Mouse (Mus musculus) heart, postnatal 14 days (tissue): ENCODE data around the gene Abcc10. TPM values are rescaled to one million over a fixed set of nuclear protein-coding genes. Genes with fewer than 3 reads are reported as not detected.

Source experiments
- DNase-seq, 2 experiments: peaks; one replicate each; pipeline ENCODE4 v3.0.0; 2021 to 2022
- intact Hi-C: fragments of 180-260 bp; cut with DNase I; formaldehyde crosslinking; loops from one replicate; pipeline ENCODE4 v1.15.1; 2025
- long read RNA-seq, 2 experiments: library from polyadenylated mRNA; stranded (forward); transcript quantifications; one replicate each; pipeline ENCODE4 v2.0.0; 2021
- total RNA-seq, 2 experiments: library from RNA; stranded (reverse); gene quantifications; 2 replicates each; pipeline ENCODE4 v1.2.3; 2021

Abcc10 gene
- 1 to 10 TPM; 4.6 to 5.4 TPM for total RNA-seq
- long read RNA-seq, experiment 1, full-length matches to known transcripts = 8 of 11 reads
- long read RNA-seq, experiment 1, partial matches to known transcripts = 1 of 11 reads
- long read RNA-seq, experiment 1, other reads (novel, unspliced or antisense) = 2 of 11 reads
- long read RNA-seq, experiment 2, full-length matches to known transcripts = 5 of 9 reads
- long read RNA-seq, experiment 2, partial matches to known transcripts = 2 of 9 reads
- long read RNA-seq, experiment 2, other reads (novel, unspliced or antisense) = 2 of 9 reads

- peak; percentile 95 to 97 for DNase-seq
- intact Hi-C loops = no loop called here
These were observed at the start of gene Abcc10 for GRCm38 (mm10) chr17:46327906-46328534. TSS of gene Abcc10 (minus strand) at chr17:46328352.

GRCm38 (mm10) chr17:46371783-46372182, 43.6 kb upstream of the Abcc10 start:
- peak in 1 of 2 experiments; percentile 26 for DNase-seq
- intact Hi-C loops = no loop called here

GRCm38 (mm10) chr17:46351026-46351700, 23.0 kb upstream of the Abcc10 start:
- DNase-seq = no peak
- intact Hi-C loops = no loop called here

GRCm38 (mm10) chr17:46341208-46341607, 13.1 kb upstream of the Abcc10 start:
- DNase-seq = no peak
- intact Hi-C loops = no loop called here

DNA sequence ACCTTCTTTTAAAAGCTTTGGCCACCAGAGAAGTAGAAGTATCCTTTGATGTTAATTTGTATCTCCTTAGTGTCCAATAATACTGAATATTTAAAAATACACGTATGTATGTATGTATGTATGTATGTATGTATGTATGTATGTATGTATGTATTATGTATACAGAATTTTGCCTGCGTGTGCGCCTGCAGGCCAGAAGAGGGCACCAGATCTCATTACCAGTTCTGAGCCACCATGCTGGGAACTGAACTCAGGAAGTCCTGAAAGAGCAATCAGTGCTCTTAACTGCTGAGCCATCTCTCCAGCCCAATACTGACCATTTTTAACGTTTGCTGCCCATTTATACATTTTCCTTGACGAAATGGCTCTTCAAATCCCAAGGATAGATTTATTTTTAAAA, 8.3 kb upstream of the Abcc10 start:
- no peak for DNase-seq
- intact Hi-C loops = no loop called here

GRCm38 (mm10) chr17:46328723-46329122, 571 bp upstream of the Abcc10 start:
- no peak for DNase-seq
- intact Hi-C loops = no loop called here

DNA sequence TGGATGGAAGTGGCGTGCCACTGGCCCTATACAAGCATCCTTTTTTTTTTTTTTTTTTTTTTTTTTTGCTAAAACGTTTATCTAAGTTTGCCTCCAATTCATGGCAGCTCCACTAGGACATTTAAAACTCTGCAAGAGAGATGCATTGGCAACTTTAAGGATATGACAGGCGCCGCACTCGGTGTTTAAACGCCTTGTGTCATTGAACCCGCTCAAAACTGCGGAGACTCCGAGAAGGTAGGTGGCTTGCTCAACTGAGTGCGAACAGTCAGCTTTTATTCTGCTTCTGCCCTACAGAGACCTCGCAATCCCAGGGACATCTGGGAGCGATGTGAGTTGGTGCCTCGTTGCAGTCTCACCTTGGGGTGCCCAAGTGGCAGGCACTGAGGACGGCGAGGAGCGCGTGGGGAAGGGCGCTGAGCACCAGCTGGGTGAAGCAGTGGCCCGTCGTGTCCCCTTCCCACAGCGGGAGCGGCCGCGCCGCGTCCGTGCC, 693 bp downstream of the Abcc10 start:
- intact Hi-C loops = no loop called here
- no peak for DNase-seq

- intact Hi-C loops = no loop called here
- no peak for DNase-seq
These were observed 5.9 kb downstream of the Abcc10 start for GRCm38 (mm10) chr17:46322046-46322823.

DNA sequence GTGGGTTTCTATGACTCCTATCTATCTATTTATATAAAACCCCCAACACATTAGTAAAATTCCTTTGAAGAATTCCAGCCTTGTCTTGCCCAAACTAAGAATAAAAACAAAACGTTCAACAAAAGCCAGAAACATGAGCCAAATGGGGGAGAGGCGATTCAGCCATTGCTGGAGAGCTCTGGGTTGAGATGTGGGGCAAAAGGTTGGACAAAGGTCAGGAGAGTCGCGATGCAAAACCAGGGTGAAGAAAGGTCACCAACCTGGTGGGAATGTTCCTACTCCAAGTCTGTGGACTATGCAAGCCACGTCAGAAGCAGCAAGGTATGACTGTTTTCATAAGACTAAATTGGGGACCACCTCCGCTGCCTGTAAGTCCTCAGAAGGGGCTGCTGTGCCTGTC, 7.7 kb downstream of the Abcc10 start:
- intact Hi-C loops = no loop called here
- DNase-seq = no peak

DNA sequence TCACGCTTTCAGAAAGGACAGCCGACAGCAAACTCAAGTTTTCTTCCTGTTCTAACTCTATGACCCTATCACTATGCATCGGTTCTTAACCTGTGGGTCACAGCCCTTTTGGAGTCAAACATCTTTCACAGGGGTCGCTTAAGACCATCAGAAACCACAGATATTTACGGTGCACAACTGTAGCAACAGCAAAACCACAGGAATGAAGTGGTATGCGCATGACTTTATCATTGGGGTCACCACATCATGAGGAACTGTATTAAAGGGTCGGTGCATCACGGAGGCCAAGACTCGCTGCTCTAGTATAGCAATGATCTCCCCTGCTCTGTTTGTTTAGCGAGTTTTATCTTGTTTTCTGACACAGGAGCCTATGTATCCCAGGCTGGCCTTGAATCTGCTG, 12.3 kb downstream of the Abcc10 start:
- DNase-seq = no peak
- intact Hi-C loops = no loop called here

DNA sequence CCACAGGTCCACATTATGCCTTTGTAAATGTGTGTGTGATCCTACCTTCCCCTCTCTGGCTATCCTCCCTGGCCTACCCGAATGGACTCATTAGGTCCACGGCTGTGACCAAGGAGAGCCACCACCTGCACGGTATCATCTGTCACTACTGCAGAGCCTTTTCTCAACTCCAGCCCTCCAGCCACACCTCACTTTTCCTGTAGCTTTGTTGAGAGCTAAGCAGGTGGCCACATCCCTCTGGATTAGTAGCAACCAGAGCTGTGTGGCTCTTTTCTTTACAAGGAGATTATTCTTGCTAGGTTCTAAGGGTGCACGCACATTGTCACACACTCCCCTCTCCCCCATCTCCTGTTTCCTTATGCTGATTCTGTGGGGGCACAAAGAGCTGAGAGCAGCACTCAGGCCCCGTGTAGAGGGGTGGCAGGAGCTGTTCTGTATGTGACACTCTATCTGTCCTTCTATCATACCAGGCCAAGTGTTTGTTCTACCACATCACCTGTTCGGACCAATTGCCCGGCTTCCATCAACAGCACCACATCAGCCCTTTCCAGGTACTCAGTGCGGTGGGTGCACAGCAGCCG, 14.9 kb downstream of the Abcc10 start:
- intact Hi-C loops = no loop called here
- DNase-seq = no peak

DNA sequence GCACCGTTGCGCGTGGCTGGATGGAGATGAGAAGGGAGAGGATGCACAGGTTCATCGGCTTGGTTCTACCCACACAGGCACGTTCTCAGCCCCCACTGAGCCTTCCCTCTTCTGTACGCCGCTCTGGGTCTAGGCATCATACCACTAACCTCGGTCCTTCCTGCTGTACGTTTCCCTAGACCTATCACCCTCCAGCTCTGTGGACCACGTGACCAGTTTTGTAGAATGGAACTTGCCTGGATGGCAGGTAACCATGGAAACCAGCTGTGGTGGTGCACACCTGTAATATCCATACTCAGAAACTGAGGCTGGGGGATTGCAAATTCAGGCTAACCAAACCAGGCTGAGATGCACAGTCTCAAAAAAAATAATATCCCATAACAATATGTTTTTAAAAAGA, 17.6 kb downstream of the Abcc10 start:
- no peak for DNase-seq
- intact Hi-C loops = no loop called here

GRCm38 (mm10) chr17:46309835-46310234, 18.3 kb downstream of the Abcc10 start:
- DNase-seq = no peak
- intact Hi-C loops = no loop called here

DNA sequence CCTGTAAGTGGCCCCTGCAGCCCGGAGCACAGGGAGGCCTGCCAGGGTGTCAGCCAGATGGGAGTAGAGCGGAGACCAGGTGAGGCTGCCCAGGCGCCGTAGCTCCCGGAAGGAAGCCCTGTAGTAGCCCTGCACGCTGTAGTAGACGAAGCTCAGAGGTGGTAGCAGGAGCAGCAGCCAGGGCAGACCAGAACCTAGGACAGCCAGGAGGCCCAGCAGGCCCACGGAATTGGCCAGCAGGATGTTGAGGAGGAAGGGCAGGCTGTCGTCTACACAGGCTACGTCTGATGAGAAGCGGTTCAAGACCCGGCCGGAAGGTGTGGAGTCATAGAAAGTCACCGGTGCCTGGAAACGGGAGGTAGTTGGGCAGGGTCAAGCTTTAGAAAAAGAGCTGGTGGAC, 21.2 kb downstream of the Abcc10 start:
- DNase-seq = no peak
- intact Hi-C loops = no loop called here

GRCm38 (mm10) chr17:46304184-46304583, 24.0 kb downstream of the Abcc10 start:
- intact Hi-C loops = no loop called here
- DNase-seq = no peak

GRCm38 (mm10) chr17:46301892-46302291, 26.3 kb downstream of the Abcc10 start:
- intact Hi-C loops = no loop called here
- DNase-seq = no peak

GRCm38 (mm10) chr17:46298220-46298913, 29.8 kb downstream of the Abcc10 start:
- peak; percentile 85 to 91 for DNase-seq
- intact Hi-C loops = loop anchor here (1.0 to 5.0 kb wide), 2 partner anchors 32 to 566 kb away; partner anchors contain the start of gene 1600014C23Rik

- DNase-seq = peak; percentile 25 to 27
- intact Hi-C loops = loop anchor here (1.0 to 5.0 kb wide), 2 partner anchors 31 to 565 kb away; partner anchors contain the start of gene 1600014C23Rik
These were observed 30.6 kb downstream of the Abcc10 start, which contains the start of gene Dlk2 for GRCm38 (mm10) chr17:46297364-46298219. TSS of gene Dlk2 (plus strand) at chr17:46297421.

DNA sequence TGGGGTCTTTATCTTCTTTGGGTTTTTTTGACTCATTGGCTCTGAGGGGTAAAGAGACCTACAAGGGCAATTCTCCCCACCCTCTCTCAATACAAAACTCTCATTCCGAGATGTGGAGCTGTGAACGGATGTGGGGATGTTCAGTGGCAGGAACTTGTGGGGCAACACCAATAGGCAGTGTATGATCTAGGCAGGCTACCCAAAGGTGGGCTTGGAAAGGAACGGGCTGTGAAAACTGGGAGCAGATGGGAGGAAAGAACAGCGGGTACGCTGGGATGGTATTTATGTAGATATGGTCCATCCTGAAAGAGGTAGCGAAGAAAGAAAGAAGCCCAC, 31.2 kb downstream of the Abcc10 start:
- no peak for DNase-seq
- intact Hi-C loops = loop anchor here (5.0 kb wide), 1 partner anchor 565 kb away; the partner anchor contains the start of gene 1600014C23Rik
